In the genomic region with DNA sequence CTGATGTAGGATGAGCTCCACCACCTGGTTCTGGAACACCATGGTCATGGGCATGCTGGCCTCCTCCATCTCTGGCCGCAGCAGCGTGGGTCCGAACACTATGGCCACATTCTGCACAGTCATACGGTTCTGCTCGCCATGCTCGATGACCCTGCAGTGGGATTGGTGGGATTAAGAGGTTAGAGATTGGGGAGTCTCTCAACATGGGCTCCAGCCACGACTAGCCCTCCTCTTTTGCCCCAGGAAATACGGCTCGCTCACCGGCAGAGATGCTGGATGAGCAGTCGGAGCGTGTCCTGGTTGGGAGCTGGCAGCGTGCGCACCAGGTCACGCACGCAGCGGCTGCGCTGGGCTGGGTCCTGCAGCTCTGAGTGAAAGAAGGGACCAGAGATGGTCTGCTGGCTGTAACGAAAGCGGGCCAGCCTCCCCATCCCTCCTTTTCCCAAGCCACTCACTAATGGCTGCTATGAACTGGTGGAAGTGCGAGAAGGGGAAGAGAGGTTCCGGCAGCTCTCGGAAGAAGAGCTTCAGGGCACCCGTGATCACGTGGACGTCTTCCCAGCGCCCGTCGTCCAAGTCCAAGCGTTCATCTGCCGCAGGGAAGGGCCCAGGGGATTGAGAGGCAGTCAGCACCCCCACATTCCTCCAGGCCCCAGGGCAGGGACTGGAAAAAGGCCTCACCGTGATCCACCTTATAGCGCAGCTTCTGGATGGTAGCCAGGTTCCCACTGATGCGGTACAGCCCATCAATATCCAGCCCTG, we compare ENCODE assay signal across 7 mouse cellular contexts. TPM values are rescaled to one million over a fixed set of nuclear protein-coding genes. Genes with fewer than 3 reads are reported as not detected.
DNase-seq lines count a peak whose midpoint lies in the region; ATAC-seq and TF ChIP-seq lines count a peak whose summit lies in the region.

No protein-coding gene starts in this region.

- no peaks in the 10 kb centered on the region for H3K36me3 ChIP-seq in liver, embryonic 11.5 days (ENCODE audit: control insufficient read depth, insufficient read depth, low read length)
- H3K36me3 ChIP-seq in hindbrain, postnatal 0 days (ENCODE audit: insufficient read depth, low read length): no peaks in the 10 kb centered on the region

- TF ChIP-seq POLR2A in olfactory bulb, adult 2 months (IDR thresholded peaks at IDR 0.05; ENCODE audit: insufficient read depth, low read depth, low read length): no peak

- H3K9ac ChIP-seq in liver, embryonic 11.5 days (ENCODE audit: low read depth, low read length): no peak overlapping the region
- peak overlapping the region; percentile 18; the same call in 1 of the 2 replicates for H3K9ac ChIP-seq in hindbrain, postnatal 0 days (replicated peaks; ENCODE audit: low read length)

- H3K4me3 ChIP-seq in liver, embryonic 11.5 days (ENCODE audit: low read depth, low read length): no peak overlapping the region; the same call in 1 of the 2 replicates
- peak overlapping the region; percentile 21 for H3K4me3 ChIP-seq in hindbrain, postnatal 0 days (ENCODE audit: low read length)
- peak overlapping the region; percentile 48 for H3K4me3 ChIP-seq in olfactory bulb, adult 2 months (ENCODE audit: insufficient read depth, low read depth, low read length)

- no peak; the same call in 1 of the 2 replicates for ATAC-seq in liver, embryonic 11.5 days (replicated peaks; ENCODE audit: low FRiP score)
- ATAC-seq in hindbrain, postnatal 0 days: peak; percentile 39

- TF ChIP-seq CTCF in hindbrain, postnatal 0 days (IDR thresholded peaks at IDR 0.05; ENCODE audit: low read depth): no peak
- TF ChIP-seq CTCF in olfactory bulb, adult 2 months (IDR thresholded peaks at IDR 0.05; ENCODE audit: insufficient read depth, low read depth, low read length): no peak

- DNase-seq in liver, embryonic 11.5 days (ENCODE audit: low spot score): no peak
- no peak for DNase-seq in liver
- DNase-seq in cerebellum, postnatal 36 days: peak; percentile 52 to 54
- peak; percentile 45 for DNase-seq in hindbrain, postnatal 0 days (ENCODE audit: low spot score)
- DNase-seq in gastrocnemius, adult 18-20 months (ENCODE audit: low spot score): no peak
- no peak for DNase-seq in c-Kit-positive CD71-positive TER-119-positive erythroid progenitor cells, embryonic 14.5 days (ENCODE audit: low spot score)

- no peaks in the 10 kb centered on the region for H3K9me3 ChIP-seq in liver, embryonic 11.5 days (ENCODE audit: control insufficient read depth, low read length)
- H3K9me3 ChIP-seq in hindbrain, postnatal 0 days (ENCODE audit: low read length): no peaks in the 10 kb centered on the region

- no peaks in the 10 kb centered on the region; the same call in 1 of the 2 replicates for H3K4me1 ChIP-seq in liver, embryonic 11.5 days (replicated peaks; ENCODE audit: control insufficient read depth, insufficient read depth, low read length)
- 0 out of 2 replicates have a peak, but pooled peaks cover 5% of the 10 kb centered on the region for H3K4me1 ChIP-seq in hindbrain, postnatal 0 days (ENCODE audit: insufficient read depth, low read length)
- H3K4me1 ChIP-seq in olfactory bulb, adult 2 months (ENCODE audit: control insufficient read depth, insufficient read depth, low read length): peaks cover 21% of the 10 kb centered on the region

- WGBS in liver, embryonic 11.5 days: 51% methylated on average over 34 of the region's 34 CpGs
- WGBS in hindbrain, postnatal 0 days: 24% methylated on average over 34 of the region's 34 CpGs
- WGBS in olfactory bulb, adult 2 months: 29% methylated on average over 34 of the region's 34 CpGs

- peak overlapping the region; percentile 37 for H3K4me2 ChIP-seq in liver, embryonic 11.5 days
- H3K4me2 ChIP-seq in hindbrain, postnatal 0 days (ENCODE audit: low read depth, low read length): peak overlapping the region; percentile 50

- peaks cover 20% of the 10 kb centered on the region for H3K27me3 ChIP-seq in liver, embryonic 11.5 days (replicated peaks; ENCODE audit: control insufficient read depth, insufficient read depth, low read length)
- H3K27me3 ChIP-seq in hindbrain, postnatal 0 days (ENCODE audit: insufficient read depth, low read length): no peaks in the 10 kb centered on the region

- H3K27ac ChIP-seq in liver, embryonic 11.5 days (ENCODE audit: low read depth, low read length): no peak overlapping the region
- peak overlapping the region; percentile 22; the same call in 1 of the 2 replicates for H3K27ac ChIP-seq in hindbrain, postnatal 0 days
- peak overlapping the region; percentile 50 for H3K27ac ChIP-seq in olfactory bulb, adult 2 months (ENCODE audit: insufficient read depth, low read depth, low read length)

RNA-seq across cellular contexts. Expression of a gene that starts 30.4 kb away (rescaled TPM):
- 5.0 and 5.1 TPM in 2 replicates for polyA plus RNA-seq in liver, embryonic 11.5 days (2014; fragmentation: Nextera tagmentation; extraction: Ambion mirVana)
- total RNA-seq in hindbrain, postnatal 0 days (2014; rRNA removed): 7.7 and 12.2 TPM in 2 replicates
- 5.5 and 5.9 TPM in 2 replicates for polyA plus RNA-seq in hindbrain, postnatal 0 days (2015; fragmentation: Nextera tagmentation; extraction: Ambion mirVana)
- polyA plus RNA-seq in olfactory bulb, adult 2 months (2012; ENCODE audit: insufficient read depth, insufficient read length, low replicate concordance, missing spikeins): not detected in 2 replicates
- total RNA-seq in gastrocnemius, adult 18-20 months (2021): 1 to 10 TPM; 6.1 to 6.8 TPM

Comparison
In these comparisons a context has a peak if more than half of its experiments do, and no peak if none do; other contexts are left out.
1. DNase-seq: peak in cerebellum, postnatal 36 days (2 of 2) and hindbrain, postnatal 0 days (single experiment); none in liver, embryonic 11.5 days (single experiment), liver (single experiment), gastrocnemius, adult 18-20 months (single experiment) and c-Kit-positive CD71-positive TER-119-positive erythroid progenitor cells, embryonic 14.5 days (single experiment).